Mouse (Mus musculus): ENCODE data around the gene H2-Q4. TPM values are rescaled to one million over a fixed set of nuclear protein-coding genes. Genes with fewer than 3 reads are reported as not detected.
"Not testable (repeated sequence)": the region's sequence is repeated elsewhere in the genome, so short reads cannot be mapped to it uniquely, and the experiment has no call there.

Gene H2-Q4
- polyA plus RNA-seq, 1 experiment = 274 TPM

DNA sequence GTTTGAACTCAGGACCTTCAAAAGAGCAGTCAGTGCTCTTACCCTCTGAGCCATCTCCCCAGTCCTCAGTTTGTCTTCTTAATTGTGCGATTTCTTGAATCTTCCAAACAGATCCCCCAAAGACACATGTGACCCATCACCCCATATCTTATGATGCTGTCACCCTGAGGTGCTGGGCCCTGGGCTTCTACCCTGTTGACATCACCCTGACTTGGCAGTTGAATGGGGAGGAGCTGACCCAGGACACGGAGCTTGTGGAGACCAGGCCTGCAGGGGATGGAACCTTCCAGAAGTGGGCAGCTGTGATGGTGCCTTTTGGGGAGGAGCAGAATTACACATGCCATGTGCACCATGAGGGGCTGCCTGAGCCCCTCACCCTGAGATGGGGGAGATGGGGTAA, 17.5 kb downstream of the H2-Q4 start:
- WGBS = 97% methylated on average over 2 of the region's 2 CpGs
- H3K36me3 ChIP-seq (ENCODE audit: control insufficient read depth, insufficient read depth, low read length); DNase-seq; H3K4me3 ChIP-seq (ENCODE audit: control insufficient read depth, insufficient read depth, low read length); H3K27ac ChIP-seq (ENCODE audit: control insufficient read depth, insufficient read depth, low read length); H3K27me3 ChIP-seq (ENCODE audit: control insufficient read depth, insufficient read depth, low read length); H3K4me1 ChIP-seq (replicated peaks; ENCODE audit: control insufficient read depth, insufficient read depth, low read length): not testable (repeated sequence)

GRCm38 (mm10) chr17:35413057-35413456, 33.6 kb downstream of the H2-Q4 start:
- not testable (repeated sequence) for H3K4me1 ChIP-seq (replicated peaks; ENCODE audit: control insufficient read depth, insufficient read depth, low read length); H3K36me3 ChIP-seq (ENCODE audit: control insufficient read depth, insufficient read depth, low read length); DNase-seq; H3K27ac ChIP-seq (ENCODE audit: control insufficient read depth, insufficient read depth, low read length); H3K4me3 ChIP-seq (ENCODE audit: control insufficient read depth, insufficient read depth, low read length); H3K27me3 ChIP-seq (ENCODE audit: control insufficient read depth, insufficient read depth, low read length)
- no CpG with 5 or more reads among the region's 1 CpGs for WGBS

DNA sequence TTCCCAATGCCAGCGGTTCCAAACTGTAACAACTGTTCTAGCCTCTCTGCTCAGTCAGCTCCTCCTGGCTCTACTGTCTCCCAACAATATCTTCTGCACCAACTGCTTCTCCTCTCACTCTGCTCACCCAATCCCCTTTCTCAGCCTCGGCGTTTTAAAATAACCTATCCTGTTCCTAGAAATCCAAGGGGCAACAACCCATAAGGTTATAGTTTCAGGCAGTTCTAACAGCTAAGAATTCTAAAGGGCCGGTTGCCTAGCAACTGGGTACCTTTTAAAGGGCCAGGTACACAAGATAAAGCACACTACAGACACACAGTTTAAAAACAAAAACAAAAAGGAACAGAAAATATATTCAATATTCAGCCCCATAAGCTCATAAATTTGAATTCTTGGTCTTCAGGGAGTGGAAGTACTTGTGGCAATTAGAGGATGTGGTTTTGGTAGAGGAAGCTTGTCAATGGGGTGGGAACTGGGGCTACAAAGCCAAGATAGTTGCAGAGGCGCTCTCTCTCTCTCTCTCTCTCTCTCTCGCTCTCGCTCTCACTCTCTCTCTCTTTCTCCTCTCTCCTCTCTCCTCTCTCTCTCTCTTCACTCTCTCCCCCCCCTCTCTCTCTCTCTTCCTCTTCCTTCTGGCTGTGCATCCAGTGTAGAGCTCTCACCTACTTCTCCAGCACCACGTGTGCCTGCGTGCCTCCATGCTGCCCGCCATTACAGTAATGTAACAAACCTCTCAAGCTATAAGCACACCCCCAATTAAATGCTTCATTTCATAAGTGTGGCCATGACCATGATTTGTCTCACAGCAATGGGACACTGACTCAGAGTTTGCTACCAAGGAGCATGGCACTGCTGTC, 36.1 kb downstream of the H2-Q4 start:
- not testable (repeated sequence) for H3K27me3 ChIP-seq (ENCODE audit: control insufficient read depth, insufficient read depth, low read length); DNase-seq; H3K27ac ChIP-seq (ENCODE audit: control insufficient read depth, insufficient read depth, low read length); H3K36me3 ChIP-seq (ENCODE audit: control insufficient read depth, insufficient read depth, low read length); H3K4me3 ChIP-seq (ENCODE audit: control insufficient read depth, insufficient read depth, low read length); H3K4me1 ChIP-seq (replicated peaks; ENCODE audit: control insufficient read depth, insufficient read depth, low read length)
- no CpG with 5 or more reads among the region's 10 CpGs for WGBS

DNA sequence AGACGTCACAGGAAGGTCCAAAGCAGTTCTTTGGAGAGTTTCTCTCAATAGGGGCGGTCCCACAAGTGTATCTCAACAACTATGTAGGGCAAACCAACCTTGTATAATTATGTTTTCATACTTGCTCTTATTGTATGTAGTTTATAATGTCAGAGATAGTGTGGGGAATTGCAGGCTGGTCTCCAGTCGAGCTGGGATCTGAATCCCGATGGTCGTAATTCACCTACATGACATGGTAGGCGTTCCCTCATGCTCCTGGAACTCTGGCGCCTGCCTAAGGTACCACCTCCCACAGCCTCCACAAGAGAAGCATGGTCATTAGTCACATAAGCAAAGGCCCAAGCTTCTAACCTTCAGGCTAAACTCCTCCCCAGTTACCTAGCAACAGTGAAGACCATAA, 39.4 kb downstream of the H2-Q4 start:
- Histone ChIP-seq H3K27ac (ENCODE audit: control insufficient read depth, insufficient read depth, low read length) (no peak overlapping the region), H3K27me3 (ENCODE audit: control insufficient read depth, insufficient read depth, low read length) (no peaks in the 10 kb centered on the region; the same call in 1 of the 2 replicates), H3K36me3 (ENCODE audit: control insufficient read depth, insufficient read depth, low read length) (no peaks in the 10 kb centered on the region), H3K4me1 (replicated peaks; ENCODE audit: control insufficient read depth, insufficient read depth, low read length) (peaks cover 3% of the 10 kb centered on the region), H3K4me3 (ENCODE audit: control insufficient read depth, insufficient read depth, low read length) (no peak overlapping the region)
- 86% methylated on average over 7 of the region's 7 CpGs for WGBS
- DNase-seq = no peak
- TF ChIP-seq POLR2A (IDR thresholded peaks at IDR 0.05; ENCODE audit: control insufficient read depth, extremely low read depth, insufficient read depth, low read length, poor library complexity) (no peak), CTCF (IDR thresholded peaks at IDR 0.05; ENCODE audit: borderline replicate concordance, control insufficient read depth, extremely low read depth, insufficient read depth, low read length, poor library complexity) (no peak)

- 71% methylated on average over 4 of the region's 4 CpGs for WGBS
- H3K4me1 ChIP-seq (replicated peaks; ENCODE audit: control insufficient read depth, insufficient read depth, low read length); H3K27ac ChIP-seq (ENCODE audit: control insufficient read depth, insufficient read depth, low read length); DNase-seq; H3K27me3 ChIP-seq (ENCODE audit: control insufficient read depth, insufficient read depth, low read length); H3K36me3 ChIP-seq (ENCODE audit: control insufficient read depth, insufficient read depth, low read length); H3K4me3 ChIP-seq (ENCODE audit: control insufficient read depth, insufficient read depth, low read length): not testable (repeated sequence)
Measured at GRCm38 (mm10) chr17:35419564-35419963, 40.1 kb downstream of the H2-Q4 start.

GRCm38 (mm10) chr17:35420206-35420810, 40.9 kb downstream of the H2-Q4 start:
- not testable (repeated sequence) for H3K4me1 ChIP-seq (replicated peaks; ENCODE audit: control insufficient read depth, insufficient read depth, low read length); H3K27me3 ChIP-seq (ENCODE audit: control insufficient read depth, insufficient read depth, low read length); H3K27ac ChIP-seq (ENCODE audit: control insufficient read depth, insufficient read depth, low read length); H3K36me3 ChIP-seq (ENCODE audit: control insufficient read depth, insufficient read depth, low read length); H3K4me3 ChIP-seq (ENCODE audit: control insufficient read depth, insufficient read depth, low read length)
- peak; percentile 84; the same call in 1 of the 2 replicates for TF ChIP-seq CTCF (IDR thresholded peaks at IDR 0.05; ENCODE audit: borderline replicate concordance, control insufficient read depth, extremely low read depth, insufficient read depth, low read length, poor library complexity)
- peak; percentile 60 for DNase-seq
- 6% methylated on average over 11 of the region's 11 CpGs for WGBS

GRCm38 (mm10) chr17:35421331-35421730, 41.9 kb downstream of the H2-Q4 start:
- not testable (repeated sequence) for H3K36me3 ChIP-seq (ENCODE audit: control insufficient read depth, insufficient read depth, low read length); H3K4me3 ChIP-seq (ENCODE audit: control insufficient read depth, insufficient read depth, low read length); H3K4me1 ChIP-seq (replicated peaks; ENCODE audit: control insufficient read depth, insufficient read depth, low read length); DNase-seq; H3K27me3 ChIP-seq (ENCODE audit: control insufficient read depth, insufficient read depth, low read length); H3K27ac ChIP-seq (ENCODE audit: control insufficient read depth, insufficient read depth, low read length)
- WGBS = 96% methylated on average over 4 of the region's 4 CpGs

GRCm38 (mm10) chr17:35422360-35422759, 42.9 kb downstream of the H2-Q4 start:
- not testable (repeated sequence) for H3K36me3 ChIP-seq (ENCODE audit: control insufficient read depth, insufficient read depth, low read length); H3K27me3 ChIP-seq (ENCODE audit: control insufficient read depth, insufficient read depth, low read length); DNase-seq; H3K4me3 ChIP-seq (ENCODE audit: control insufficient read depth, insufficient read depth, low read length); H3K4me1 ChIP-seq (replicated peaks; ENCODE audit: control insufficient read depth, insufficient read depth, low read length); H3K27ac ChIP-seq (ENCODE audit: control insufficient read depth, insufficient read depth, low read length)
- 94% methylated on average over 5 of the region's 5 CpGs for WGBS

DNA sequence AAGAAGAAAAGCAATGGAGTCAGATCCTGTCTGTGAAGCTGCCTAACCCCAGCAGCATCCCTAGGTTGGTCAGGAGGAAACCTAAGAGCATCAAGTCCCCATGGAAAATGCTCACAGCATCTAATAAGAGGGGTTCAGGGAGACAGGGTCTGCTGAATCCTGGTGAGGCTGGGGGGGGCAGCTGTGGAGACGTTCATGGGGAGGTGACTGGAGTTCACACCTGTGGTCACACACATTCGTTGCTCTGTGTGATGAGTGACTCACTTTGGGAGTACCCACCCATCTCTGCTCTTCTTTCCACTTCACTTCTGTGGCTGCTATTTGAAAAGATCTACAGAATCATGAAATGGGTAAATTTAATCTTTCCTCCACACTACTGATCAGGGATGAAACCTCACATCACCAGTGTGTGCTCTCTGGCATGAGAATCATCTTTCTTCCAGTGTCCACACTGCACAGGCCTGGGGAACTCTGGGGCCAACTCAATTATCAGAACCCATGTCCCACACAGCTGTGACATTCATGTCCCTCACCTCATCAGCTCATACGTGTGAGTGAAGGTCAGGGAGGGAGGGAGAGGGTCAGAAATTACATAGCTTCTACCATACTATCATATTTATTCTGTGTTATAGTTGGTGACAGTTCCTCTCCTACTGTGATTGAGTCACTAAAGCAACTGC, 43.9 kb downstream of the H2-Q4 start:
- not testable (repeated sequence) for H3K27ac ChIP-seq (ENCODE audit: control insufficient read depth, insufficient read depth, low read length); H3K4me3 ChIP-seq (ENCODE audit: control insufficient read depth, insufficient read depth, low read length); H3K4me1 ChIP-seq (replicated peaks; ENCODE audit: control insufficient read depth, insufficient read depth, low read length); H3K36me3 ChIP-seq (ENCODE audit: control insufficient read depth, insufficient read depth, low read length); DNase-seq; H3K27me3 ChIP-seq (ENCODE audit: control insufficient read depth, insufficient read depth, low read length)
- WGBS = 53% methylated on average over 3 of the region's 3 CpGs

- not testable (repeated sequence) for H3K4me3 ChIP-seq (ENCODE audit: control insufficient read depth, insufficient read depth, low read length); H3K36me3 ChIP-seq (ENCODE audit: control insufficient read depth, insufficient read depth, low read length); DNase-seq; H3K27ac ChIP-seq (ENCODE audit: control insufficient read depth, insufficient read depth, low read length); H3K4me1 ChIP-seq (replicated peaks; ENCODE audit: control insufficient read depth, insufficient read depth, low read length); H3K27me3 ChIP-seq (ENCODE audit: control insufficient read depth, insufficient read depth, low read length)
- WGBS = 89% methylated on average over 3 of the region's 3 CpGs
Measured at GRCm38 (mm10) chr17:35424106-35424505, 44.7 kb downstream of the H2-Q4 start.

Data from thymus, adult 2 months (tissue).